Mouse (Mus musculus): ENCODE results near the gene Rpf2. TPM values are rescaled to one million over a fixed set of nuclear protein-coding genes. Genes with fewer than 3 reads are reported as not detected.

Rpf2 gene
- polyA plus RNA-seq (2017; shearing (Covaris generic)): 67.4 TPM

DNA sequence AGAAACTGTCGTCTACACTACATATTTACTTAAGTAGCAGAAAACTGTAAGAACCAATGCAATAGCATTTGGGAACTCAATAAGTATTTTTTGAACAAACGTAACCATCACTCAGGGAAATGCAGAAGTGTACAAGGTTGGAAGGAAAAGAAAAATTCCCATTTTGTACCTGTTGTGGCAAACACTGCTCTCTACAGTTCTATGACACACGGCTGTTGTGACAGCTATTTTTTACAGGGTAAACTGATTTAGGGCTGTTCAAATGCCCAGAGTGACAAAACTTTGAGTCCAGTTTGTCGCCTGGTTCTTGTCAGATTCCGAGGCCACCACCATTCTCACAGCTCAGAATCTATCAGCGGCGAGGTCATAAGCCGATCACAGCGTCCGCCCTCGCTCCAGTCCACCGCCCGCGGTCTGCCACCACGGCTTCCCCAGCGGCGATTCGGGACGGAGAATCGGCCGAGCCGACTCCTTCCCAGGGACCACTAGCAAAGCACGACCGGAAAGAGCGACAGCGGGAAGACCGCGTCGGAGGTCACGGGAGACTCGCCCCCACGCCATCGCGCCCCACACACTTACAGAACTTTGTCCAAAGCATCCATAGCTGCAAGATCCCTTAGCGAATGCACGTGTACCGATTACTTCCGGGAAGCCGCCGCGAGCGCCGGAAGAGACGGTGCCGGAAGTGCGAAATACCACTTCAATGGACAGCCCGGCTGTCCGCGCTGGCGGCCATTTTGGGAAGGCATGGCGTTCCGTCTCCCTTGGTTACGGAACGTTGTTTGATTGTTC is at the start of gene Rpf2:
TSS of gene Rpf2 (minus strand) at position 663 of the 792 bp plus-strand sequence.

DNA sequence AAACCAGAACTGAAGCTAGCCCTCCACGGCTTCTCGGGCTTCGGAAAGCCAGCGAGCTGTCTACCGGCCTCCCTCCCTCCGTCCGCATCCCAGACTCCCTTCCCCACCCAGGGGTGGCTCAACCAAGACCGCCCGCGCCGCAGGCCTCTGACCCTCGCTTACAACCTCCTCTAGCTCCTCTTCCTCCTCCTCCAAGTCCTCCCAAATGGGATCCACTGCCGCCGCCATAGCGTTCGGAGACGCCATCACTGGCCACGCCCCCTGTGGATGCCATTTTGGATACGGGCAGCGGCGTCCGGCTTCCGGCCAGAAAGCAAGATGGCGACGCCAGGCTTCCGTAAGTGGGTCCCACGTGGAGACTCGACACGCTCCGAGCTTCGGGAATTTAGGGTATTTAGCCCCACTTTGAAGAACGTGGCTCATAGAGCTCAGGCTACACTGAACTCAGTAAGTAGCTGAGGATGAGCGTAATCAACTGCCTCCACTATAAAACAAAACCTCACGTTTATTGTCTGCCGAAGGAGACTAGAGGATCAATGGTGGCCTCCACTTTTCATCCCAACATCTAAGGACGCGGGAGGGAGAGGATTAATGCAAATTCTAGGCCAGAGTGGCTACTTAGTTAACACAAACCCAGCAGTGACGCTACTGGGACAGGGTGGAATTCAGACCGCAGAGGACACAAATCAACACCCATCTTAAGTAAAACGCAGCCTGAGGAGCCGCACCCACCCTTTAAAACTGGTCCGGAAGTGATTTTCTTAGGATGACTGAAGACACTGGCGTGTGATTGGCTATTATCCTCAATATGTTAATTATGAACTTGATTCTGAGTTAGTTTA is 10.8 kb upstream of the Rpf2 start, which contains the start of gene Gtf3c6:
TSS of gene Gtf3c6 (minus strand) at position 695 of the 842 bp plus-strand sequence.

Other genes with a start within 250 kb of the Rpf2 start
- gene Mfsd4b1, start 221.8 kb downstream of the Rpf2 start, polyA plus RNA-seq (2017; shearing (Covaris generic)): not detected
- gene Slc16a10, start 104.8 kb downstream of the Rpf2 start, polyA plus RNA-seq (2017; shearing (Covaris generic)): 1.1 TPM
- 101 TPM for gene Gtf3c6, start 11.1 kb upstream of the Rpf2 start, polyA plus RNA-seq (2017; shearing (Covaris generic))
- gene Amd1, start 55.1 kb upstream of the Rpf2 start, polyA plus RNA-seq (2017; shearing (Covaris generic)): 86.3 TPM
- gene Cdk19, start 92.5 kb upstream of the Rpf2 start, polyA plus RNA-seq (2017; shearing (Covaris generic)): 22.8 TPM

All from CD4-positive, CD25-positive, alpha-beta regulatory T cell, adult 9 weeks (primary cell).